Mouse (Mus musculus) large intestine, adult 2 months (tissue): ENCODE results near the gene Kyat1. TPM values are rescaled to one million over a fixed set of nuclear protein-coding genes. Genes with fewer than 3 reads are reported as not detected.
"Not testable (repeated sequence)": the region's sequence is repeated elsewhere in the genome, so short reads cannot be mapped to it uniquely, and the experiment has no call there.

Experiments used
- DNase-seq: peaks from one replicate; pipeline ENCODE4 v3.0.0-alpha.2; 2012; ENCODE audit warnings: low read depth, low spot score
- WGBS: fragments of 180-500 bp; shearing (Covaris S2); methylation state at CpG from one replicate; pipeline ENCODE4 v1.1.7; 2018; 5-methylcytosine and 5-hydroxymethylcytosine counted together
- polyA plus RNA-seq: library from polyadenylated mRNA; depleted of rRNA; stranded (reverse); fragments of >200 nt; gene quantifications from 2 replicates; pipeline ENCODE4 v1.2.3, GENCODE M21; 2012

Gene Kyat1
- polyA plus RNA-seq, 1 experiment, result 19.6 TPM

GRCm38 (mm10) chr2:30216293-30216692 is 10.6 kb upstream of the Kyat1 start:
- WGBS, result 95% methylated on average over 5 of the region's 5 CpGs
- DNase-seq, result no peak

GRCm38 (mm10) chr2:30215493-30215892 is 9.8 kb upstream of the Kyat1 start:
- WGBS, result 67% methylated on average over 6 of the region's 6 CpGs
- no peak for DNase-seq

GRCm38 (mm10) chr2:30214745-30215144 is 9.1 kb upstream of the Kyat1 start:
- 79% methylated on average over 3 of the region's 3 CpGs for WGBS

GRCm38 (mm10) chr2:30212951-30213350 is 7.3 kb upstream of the Kyat1 start:
- WGBS, result 56% methylated on average over 1 of the region's 1 CpGs
- DNase-seq, result no peak

More at GRCm38 (mm10) chr2:30214745-30215144, 9.1 kb upstream of the Kyat1 start:
- no peak for DNase-seq

- WGBS, result 55% methylated on average over 4 of the region's 4 CpGs
Measured at GRCm38 (mm10) chr2:30212169-30212545, 6.5 kb upstream of the Kyat1 start.

GRCm38 (mm10) chr2:30211408-30212168 is 5.9 kb upstream of the Kyat1 start:
- DNase-seq, result no peak
- 77% methylated on average over 6 of the region's 6 CpGs for WGBS

More at GRCm38 (mm10) chr2:30212169-30212545, 6.5 kb upstream of the Kyat1 start:
- DNase-seq, result no peak

GRCm38 (mm10) chr2:30207886-30208285 is 2.2 kb upstream of the Kyat1 start:
- no peak for DNase-seq
- 86% methylated on average over 5 of the region's 5 CpGs for WGBS

- no peak for DNase-seq
- WGBS, result 84% methylated on average over 4 of the region's 4 CpGs
Measured at GRCm38 (mm10) chr2:30207401-30207800, 1.8 kb upstream of the Kyat1 start.

GRCm38 (mm10) chr2:30205255-30205628 is 405 bp downstream of the Kyat1 start:
- DNase-seq, result peak; percentile 44
- WGBS, result under 1% methylated on average over 13 of the region's 13 CpGs

GRCm38 (mm10) chr2:30203439-30203838 is 2.2 kb downstream of the Kyat1 start:
- WGBS, result 80% methylated on average over 7 of the region's 7 CpGs
- DNase-seq, result no peak

GRCm38 (mm10) chr2:30200388-30200925 is 5.2 kb downstream of the Kyat1 start:
- DNase-seq, result no peak
- WGBS, result 37% methylated on average over 5 of the region's 5 CpGs

- peak; percentile 70 for DNase-seq
- 21% methylated on average over 1 of the region's 1 CpGs for WGBS
Measured at GRCm38 (mm10) chr2:30199984-30200383, 5.7 kb downstream of the Kyat1 start.

- 73% methylated on average over 4 of the region's 4 CpGs for WGBS
- no peak for DNase-seq
Measured at GRCm38 (mm10) chr2:30198021-30198420, 7.6 kb downstream of the Kyat1 start.

GRCm38 (mm10) chr2:30194656-30195055 is 11.0 kb downstream of the Kyat1 start:
- DNase-seq, result no peak
- 86% methylated on average over 3 of the region's 3 CpGs for WGBS

GRCm38 (mm10) chr2:30191790-30192580 is 13.7 kb downstream of the Kyat1 start:
- DNase-seq, result no peak
- 66% methylated on average over 12 of the region's 12 CpGs for WGBS

GRCm38 (mm10) chr2:30185681-30186080 is 20.0 kb downstream of the Kyat1 start:
- WGBS, result 80% methylated on average over 3 of the region's 3 CpGs
- DNase-seq, result no peak

- WGBS, result 90% methylated on average over 6 of the region's 6 CpGs
- DNase-seq, result no peak
Measured at GRCm38 (mm10) chr2:30185276-30185675, 20.4 kb downstream of the Kyat1 start.

GRCm38 (mm10) chr2:30183721-30184120 is 21.9 kb downstream of the Kyat1 start:
- no peak for DNase-seq

GRCm38 (mm10) chr2:30182424-30182823 is 23.2 kb downstream of the Kyat1 start:
- 95% methylated on average over 2 of the region's 2 CpGs for WGBS
- no peak for DNase-seq

More at GRCm38 (mm10) chr2:30183721-30184120, 21.9 kb downstream of the Kyat1 start:
- 36% methylated on average over 3 of the region's 3 CpGs for WGBS

- WGBS, result 46% methylated on average over 7 of the region's 7 CpGs
- not testable (repeated sequence) for DNase-seq
Measured at GRCm38 (mm10) chr2:30178711-30179110, 26.9 kb downstream of the Kyat1 start.
